Mouse (Mus musculus) liver, embryonic 11.5 days (tissue): ENCODE data around the gene Tec. TPM values are rescaled to one million over a fixed set of nuclear protein-coding genes. Genes with fewer than 3 reads are reported as not detected.

Source experiments
- ATAC-seq: fragments of 200-750 bp; cut with Nextera tagmentation; replicated peaks from 2 replicates; pipeline ENCODE4 v1.8.0; 2017; ENCODE audit warnings: moderate number of reproducible peaks, mild to moderate bottlenecking, moderate TSS enrichment, moderate library complexity; ENCODE audit not compliant: low FRiP score
- DNase-seq: peaks from one replicate; pipeline ENCODE4 v3.0.0-alpha.2; 2017; ENCODE audit warnings: low spot score
- H3K27ac ChIP-seq: fragments of 300-500 bp; sonication (generic); 2 replicates; pipeline ENCODE4 v1.5.1; 2014; ENCODE audit warnings: mild to moderate bottlenecking, low read depth, low read length, control low read depth
- H3K27me3 ChIP-seq: fragments of 300-500 bp; sonication (generic); replicated peaks from 2 replicates; pipeline ENCODE4 v1.6.1; 2014; ENCODE audit warnings: low read length, mixed read lengths; ENCODE audit not compliant: control insufficient read depth, insufficient read depth
- H3K36me3 ChIP-seq: fragments of 300-500 bp; sonication (generic); 2 replicates; pipeline ENCODE4 v1.6.1; 2014; ENCODE audit warnings: mild to moderate bottlenecking, low read length, moderate library complexity, mixed read lengths; ENCODE audit not compliant: control insufficient read depth, insufficient read depth
- H3K4me1 ChIP-seq: fragments of 300-500 bp; sonication (generic); replicated peaks from 2 replicates; pipeline ENCODE4 v1.6.1; 2014; ENCODE audit warnings: low read length, mixed read lengths; ENCODE audit not compliant: control insufficient read depth, insufficient read depth
- H3K4me2 ChIP-seq: fragments of 300-500 bp; sonication (generic); 2 replicates; pipeline ENCODE4 v1.6.1; 2014; ENCODE audit warnings: mild to moderate bottlenecking, control low read depth, moderate library complexity
- H3K4me3 ChIP-seq: fragments of 300-500 bp; sonication (generic); 2 replicates; pipeline ENCODE4 v1.5.1; 2014; ENCODE audit warnings: low read depth, low read length, control low read depth
- H3K9ac ChIP-seq: fragments of 300-500 bp; sonication (generic); 2 replicates; pipeline ENCODE4 v1.6.1; 2014; ENCODE audit warnings: low read depth, low read length, control low read depth
- H3K9me3 ChIP-seq: fragments of 300-500 bp; sonication (generic); 2 replicates; pipeline ENCODE4 v1.6.1; 2016; ENCODE audit warnings: low read length, inconsistent platforms, mixed read lengths; ENCODE audit not compliant: control insufficient read depth
- WGBS: fragments of 180-500 bp; shearing (Covaris S2); extraction: QIAGEN DNeasy Blood & Tissue Kit; methylation state at CpG from one replicate; pipeline ENCODE4 v1.1.7; 2014; 5-methylcytosine and 5-hydroxymethylcytosine counted together
- polyA plus RNA-seq: library from polyadenylated mRNA; unstranded; fragments of >200 nt; fragmentation: Nextera tagmentation; extraction: Ambion mirVana; gene quantifications from 2 replicates; pipeline ENCODE4 v1.2.1, GENCODE M21; 2014

The Tec gene
- polyA plus RNA-seq, 1 experiment from 2014 or later: 7.9 TPM

DNA sequence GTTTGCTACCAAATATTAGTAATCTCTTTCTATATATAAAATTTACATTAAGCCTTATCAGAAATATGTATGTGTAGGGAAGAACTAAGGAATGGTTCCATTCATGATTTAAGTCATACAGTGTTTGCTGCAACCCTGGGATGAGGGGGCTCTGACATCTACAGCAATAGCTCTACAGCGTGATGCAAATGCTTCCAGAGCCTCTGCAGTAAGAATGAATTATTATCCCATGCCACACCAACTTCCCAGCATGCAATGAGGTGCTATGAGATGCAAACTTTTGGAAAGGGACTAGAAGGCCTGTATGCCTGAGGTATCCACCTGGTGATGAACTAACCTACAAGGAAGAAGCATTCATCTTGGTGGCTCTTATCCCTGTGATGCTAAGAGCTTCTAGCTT lies 52.2 kb downstream of the Tec start:
- no peak overlapping the region for H3K4me2 ChIP-seq
- H3K27me3 ChIP-seq: no peaks in the 10 kb centered on the region
- H3K36me3 ChIP-seq: no peaks in the 10 kb centered on the region
- no peak overlapping the region for H3K9ac ChIP-seq
- ATAC-seq (no peak), DNase-seq (no peak)
- H3K9me3 ChIP-seq: no peaks in the 10 kb centered on the region
- no peak overlapping the region for H3K27ac ChIP-seq
- WGBS: 80% methylated on average over 1 of the region's 1 CpGs
- H3K4me3 ChIP-seq: no peak overlapping the region
- peaks cover 7% of the 10 kb centered on the region; the same call in 1 of the 2 replicates for H3K4me1 ChIP-seq

DNA sequence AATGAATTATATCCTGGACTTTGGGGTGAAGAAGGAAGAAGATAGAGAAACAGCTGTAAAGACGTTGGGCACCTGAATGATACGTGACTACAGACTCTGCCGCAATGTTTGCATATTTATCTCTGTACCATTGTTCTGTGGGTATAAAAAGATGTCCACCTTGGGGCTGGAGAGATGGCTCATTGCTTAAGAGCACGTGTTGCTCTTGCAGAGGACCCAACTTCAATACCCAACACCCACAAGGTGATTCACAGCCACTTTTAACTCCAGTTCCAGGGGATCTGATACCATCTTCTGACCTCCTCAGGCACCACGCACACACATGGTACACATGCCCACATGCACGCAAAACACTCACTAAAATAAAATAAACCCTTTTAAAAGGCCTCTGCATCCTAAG lies 52.9 kb downstream of the Tec start:
- peaks cover 7% of the 10 kb centered on the region; the same call in 1 of the 2 replicates for H3K4me1 ChIP-seq
- 80% methylated on average over 6 of the region's 6 CpGs for WGBS
- no peaks in the 10 kb centered on the region for H3K9me3 ChIP-seq
- no peak overlapping the region for H3K27ac ChIP-seq
- DNase-seq: no peak
- H3K4me3 ChIP-seq: no peak overlapping the region
- no peak overlapping the region for H3K9ac ChIP-seq
- H3K27me3 ChIP-seq: no peaks in the 10 kb centered on the region
- H3K4me2 ChIP-seq: no peak overlapping the region
- H3K36me3 ChIP-seq: no peaks in the 10 kb centered on the region
- ATAC-seq: no peak

DNA sequence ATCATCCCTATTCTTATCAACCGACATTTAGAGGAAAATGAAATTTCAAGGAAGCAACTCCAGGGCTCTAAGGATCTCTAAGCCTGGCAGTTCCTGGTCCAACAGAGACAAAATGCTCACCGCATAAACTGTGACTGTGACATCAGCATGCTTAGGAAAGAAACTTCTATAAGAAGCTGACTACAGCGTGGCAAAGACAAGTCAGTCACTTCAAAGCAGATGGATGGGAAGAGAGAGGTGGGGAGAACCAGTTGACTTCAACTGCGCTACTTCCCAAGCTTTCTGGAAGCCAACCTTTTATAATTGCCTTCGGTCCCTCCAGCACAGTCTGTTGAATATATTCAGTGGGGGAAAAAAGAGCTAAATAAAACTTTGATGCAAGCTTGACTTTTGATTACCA lies 54.2 kb downstream of the Tec start:
- no peak overlapping the region for H3K4me2 ChIP-seq
- H3K9ac ChIP-seq: no peak overlapping the region
- 88% methylated on average over 5 of the region's 5 CpGs for WGBS
- no peaks in the 10 kb centered on the region for H3K36me3 ChIP-seq
- H3K27me3 ChIP-seq: no peaks in the 10 kb centered on the region
- peaks cover 7% of the 10 kb centered on the region; the same call in 1 of the 2 replicates for H3K4me1 ChIP-seq
- DNase-seq (no peak), ATAC-seq (no peak)
- no peak overlapping the region for H3K4me3 ChIP-seq
- H3K9me3 ChIP-seq: no peaks in the 10 kb centered on the region
- no peak overlapping the region for H3K27ac ChIP-seq

DNA sequence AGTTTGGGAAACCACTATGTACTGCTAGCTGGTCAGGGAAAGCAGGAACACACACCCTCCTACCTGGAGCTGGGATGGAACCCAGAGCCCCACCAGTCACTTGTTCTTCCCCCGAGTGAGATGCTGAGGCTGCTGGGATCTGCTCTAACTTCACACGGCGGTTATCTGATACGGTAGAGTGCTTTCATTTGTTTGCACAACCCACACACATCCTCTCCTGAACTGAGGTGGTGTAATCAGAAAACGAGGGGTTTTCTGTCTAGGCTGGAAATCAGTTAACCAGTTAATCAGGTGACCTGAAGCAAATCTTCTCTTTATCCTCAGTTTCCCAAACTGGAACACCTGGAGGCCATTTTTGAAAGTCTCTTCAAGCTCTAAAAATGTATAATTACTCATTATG lies 55.4 kb downstream of the Tec start:
- WGBS: 33% methylated on average over 5 of the region's 5 CpGs
- Histone ChIP-seq H3K9ac (no peak overlapping the region), H3K4me1 (peaks cover 5% of the 10 kb centered on the region; the same call in 1 of the 2 replicates), H3K4me3 (no peak overlapping the region), H3K27ac (no peak overlapping the region), H3K4me2 (no peak overlapping the region), H3K36me3 (no peaks in the 10 kb centered on the region), H3K9me3 (no peaks in the 10 kb centered on the region), H3K27me3 (no peaks in the 10 kb centered on the region)
- ATAC-seq (no peak), DNase-seq (no peak)

DNA sequence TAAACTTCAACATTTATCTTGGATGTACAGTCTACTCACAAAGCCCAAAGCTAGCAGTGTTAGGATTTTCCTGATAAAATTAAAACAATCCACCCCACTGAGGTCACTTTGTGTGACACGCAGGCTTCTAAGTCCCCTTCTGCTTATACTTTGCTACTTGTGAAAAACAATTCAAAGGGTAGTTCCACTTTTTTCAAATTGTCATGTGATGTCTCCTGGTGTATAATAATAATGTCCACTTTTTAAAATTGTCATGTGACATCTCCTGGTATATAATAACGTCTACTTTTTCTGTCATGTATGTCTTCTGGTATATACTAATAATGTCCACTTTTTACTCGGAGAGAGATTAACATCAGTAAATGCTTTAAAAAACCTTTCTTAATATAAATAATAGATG lies 56.0 kb downstream of the Tec start:
- Histone ChIP-seq H3K36me3 (no peaks in the 10 kb centered on the region), H3K9me3 (no peaks in the 10 kb centered on the region), H3K4me1 (no peaks in the 10 kb centered on the region; the same call in 1 of the 2 replicates), H3K4me3 (no peak overlapping the region), H3K9ac (no peak overlapping the region), H3K27me3 (no peaks in the 10 kb centered on the region), H3K27ac (no peak overlapping the region), H3K4me2 (no peak overlapping the region)
- WGBS: 79% methylated on average over 3 of the region's 3 CpGs
- DNase-seq: no peak
- no peak for ATAC-seq

DNA sequence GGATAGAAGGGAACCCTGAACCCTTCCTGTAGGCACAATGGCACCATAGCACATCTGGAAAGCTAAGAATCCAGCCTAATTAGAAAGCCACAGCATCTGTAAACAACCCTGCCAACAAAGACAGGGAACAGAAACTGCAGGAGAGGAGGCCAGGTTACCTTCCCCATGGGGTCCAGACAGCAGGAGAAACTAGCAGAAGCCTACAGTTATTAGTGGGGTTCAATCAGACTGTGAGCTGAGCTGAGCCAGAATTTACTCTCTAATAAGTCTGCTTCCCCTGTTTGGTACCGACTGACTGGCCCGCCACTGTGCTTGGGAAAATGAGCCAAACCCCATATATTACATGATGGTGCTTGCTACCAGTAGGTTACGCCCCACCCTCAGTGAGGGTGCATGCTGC lies 56.9 kb downstream of the Tec start:
- no peak overlapping the region for H3K4me2 ChIP-seq
- 0 out of 2 replicates have a peak, but pooled peaks cover 2% of the 10 kb centered on the region for H3K4me1 ChIP-seq
- H3K9me3 ChIP-seq: no peaks in the 10 kb centered on the region
- H3K9ac ChIP-seq: no peak overlapping the region
- WGBS: 70% methylated on average over 3 of the region's 3 CpGs
- DNase-seq (no peak), ATAC-seq (no peak)
- H3K4me3 ChIP-seq: no peak overlapping the region
- H3K27ac ChIP-seq: no peak overlapping the region
- H3K27me3 ChIP-seq: no peaks in the 10 kb centered on the region
- H3K36me3 ChIP-seq: no peaks in the 10 kb centered on the region

DNA sequence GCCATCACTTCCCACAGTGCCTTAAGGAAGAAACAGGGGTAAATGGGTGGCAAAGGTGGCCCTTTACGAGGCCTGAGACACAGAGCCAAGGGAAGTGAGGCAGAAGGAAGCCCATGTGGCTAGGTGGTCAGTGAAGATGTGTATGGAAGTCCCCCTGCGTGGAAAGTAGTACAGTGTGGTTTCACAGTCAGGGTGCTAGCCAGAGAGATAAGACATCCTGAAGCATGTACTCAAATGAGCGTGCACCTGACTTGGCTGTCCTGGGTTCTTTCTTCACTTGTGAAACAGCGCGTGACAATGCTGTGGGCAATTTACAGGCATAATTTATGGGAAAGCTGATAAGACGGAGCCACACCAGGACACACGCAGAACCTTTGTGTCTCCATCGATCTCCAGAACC lies 57.3 kb downstream of the Tec start:
- ATAC-seq: no peak
- Histone ChIP-seq H3K27me3 (no peaks in the 10 kb centered on the region), H3K9ac (no peak overlapping the region), H3K36me3 (no peaks in the 10 kb centered on the region), H3K4me1 (0 out of 2 replicates have a peak, but pooled peaks cover 2% of the 10 kb centered on the region), H3K4me2 (no peak overlapping the region), H3K9me3 (no peaks in the 10 kb centered on the region), H3K4me3 (no peak overlapping the region), H3K27ac (no peak overlapping the region)
- WGBS: 63% methylated on average over 8 of the region's 8 CpGs
- no peak for DNase-seq

DNA sequence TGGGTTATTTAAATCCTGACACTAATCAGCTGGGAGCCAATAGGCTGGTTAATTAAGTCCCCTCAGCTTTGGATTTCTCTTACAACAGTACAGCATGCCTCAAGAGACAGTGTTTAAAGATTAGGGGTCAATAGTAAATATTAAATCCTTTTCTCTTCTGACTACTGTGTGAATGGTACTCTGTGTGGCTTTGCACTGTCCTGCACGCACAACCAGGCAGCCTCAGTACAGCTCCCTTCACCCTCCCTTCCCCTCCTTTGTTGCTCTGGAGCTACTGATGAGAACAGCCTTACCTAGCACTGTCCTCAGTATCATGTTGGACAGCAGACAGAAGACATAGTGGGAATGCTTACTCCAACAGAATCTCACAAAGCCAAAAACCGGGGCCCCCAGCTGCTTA lies 58.8 kb downstream of the Tec start:
- Histone ChIP-seq H3K4me1 (0 out of 2 replicates have a peak, but pooled peaks cover 2% of the 10 kb centered on the region), H3K27me3 (no peaks in the 10 kb centered on the region), H3K4me2 (no peak overlapping the region), H3K9me3 (no peaks in the 10 kb centered on the region), H3K9ac (no peak overlapping the region), H3K27ac (no peak overlapping the region), H3K36me3 (no peaks in the 10 kb centered on the region), H3K4me3 (no peak overlapping the region)
- ATAC-seq (no peak), DNase-seq (no peak)
- WGBS: 77% methylated on average over 2 of the region's 2 CpGs

DNA sequence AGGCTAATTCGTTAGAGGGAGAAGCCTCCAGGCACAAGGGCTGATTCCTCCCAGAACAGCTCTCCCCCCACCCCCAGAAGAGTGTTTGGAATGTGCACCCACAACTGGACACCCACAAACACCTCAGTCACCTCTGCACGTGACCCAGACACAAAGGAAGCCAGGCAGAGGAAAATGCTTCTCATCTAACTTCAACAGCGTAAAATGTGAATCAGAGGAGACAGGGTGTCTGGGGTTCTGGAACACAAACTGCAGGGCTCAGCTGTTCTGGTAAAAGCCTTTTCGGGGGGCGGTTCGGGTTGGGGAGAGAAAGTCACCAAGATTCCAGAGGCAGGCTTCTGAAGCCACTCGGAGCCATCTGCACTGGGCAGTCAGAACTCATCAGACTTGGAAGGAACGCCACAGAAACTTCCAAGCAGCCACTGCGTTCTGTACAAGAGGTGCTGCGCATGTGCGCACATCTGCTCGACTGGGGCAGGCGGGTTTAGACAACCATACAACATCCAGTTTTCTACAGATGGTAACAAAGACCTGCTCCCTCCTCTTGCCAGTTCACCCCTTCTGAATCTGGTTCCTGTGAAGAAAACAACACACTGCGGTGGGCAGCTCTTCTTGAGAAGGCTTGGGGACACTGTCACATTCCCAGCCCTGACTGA lies 59.7 kb downstream of the Tec start:
- Histone ChIP-seq H3K4me1 (0 out of 2 replicates have a peak, but pooled peaks cover 2% of the 10 kb centered on the region), H3K4me2 (no peak overlapping the region), H3K9ac (no peak overlapping the region), H3K9me3 (no peaks in the 10 kb centered on the region), H3K36me3 (no peaks in the 10 kb centered on the region), H3K4me3 (no peak overlapping the region), H3K27me3 (no peaks in the 10 kb centered on the region), H3K27ac (no peak overlapping the region)
- no peak for DNase-seq
- no peak for ATAC-seq
- 71% methylated on average over 14 of the region's 14 CpGs for WGBS
